Mouse (Mus musculus) liver, adult 2 months (tissue): ENCODE data around the gene Dpf3.

Experiments
- CTCF ChIP-seq: fragments of 200-500 bp; IDR thresholded peaks from 2 replicates; pipeline ENCODE4 v1.5.1; 2011; ENCODE audit warnings: low read depth, low read length, control low read depth
- POLR2A ChIP-seq: fragments of 200-500 bp; IDR thresholded peaks from 2 replicates; pipeline ENCODE4 v1.6.1; 2011; ENCODE audit warnings: low read length, control low read depth; ENCODE audit not compliant: insufficient read depth; ENCODE audit errors: extremely low read depth

DNA sequence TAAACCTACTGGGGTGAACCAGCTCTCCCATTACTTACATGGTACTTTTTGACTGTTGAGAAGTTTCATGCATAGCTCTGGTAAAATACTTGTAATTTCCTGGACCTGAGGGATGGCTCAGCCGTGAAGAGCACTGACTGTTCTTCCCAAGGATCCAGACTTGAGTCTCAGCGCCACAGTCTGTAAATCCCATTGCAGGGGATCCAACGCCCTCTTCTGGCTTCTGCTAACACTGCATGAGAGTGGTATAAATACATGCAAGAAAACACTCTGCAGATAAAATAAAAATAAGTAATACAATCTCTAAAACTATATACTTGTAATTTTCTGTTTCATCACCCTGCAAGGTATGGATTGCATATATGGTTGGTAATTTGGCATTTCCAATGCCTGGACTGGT lies 10.4 kb upstream of the Dpf3 start:
- TF ChIP-seq CTCF = no peak
- TF ChIP-seq POLR2A = no peak
